Mouse (Mus musculus): ENCODE results near the gene Chil1. TPM values are rescaled to one million over a fixed set of nuclear protein-coding genes. Genes with fewer than 3 reads are reported as not detected.

The Chil1 gene
- polyA plus RNA-seq, 1 experiment = 32.9 TPM

DNA sequence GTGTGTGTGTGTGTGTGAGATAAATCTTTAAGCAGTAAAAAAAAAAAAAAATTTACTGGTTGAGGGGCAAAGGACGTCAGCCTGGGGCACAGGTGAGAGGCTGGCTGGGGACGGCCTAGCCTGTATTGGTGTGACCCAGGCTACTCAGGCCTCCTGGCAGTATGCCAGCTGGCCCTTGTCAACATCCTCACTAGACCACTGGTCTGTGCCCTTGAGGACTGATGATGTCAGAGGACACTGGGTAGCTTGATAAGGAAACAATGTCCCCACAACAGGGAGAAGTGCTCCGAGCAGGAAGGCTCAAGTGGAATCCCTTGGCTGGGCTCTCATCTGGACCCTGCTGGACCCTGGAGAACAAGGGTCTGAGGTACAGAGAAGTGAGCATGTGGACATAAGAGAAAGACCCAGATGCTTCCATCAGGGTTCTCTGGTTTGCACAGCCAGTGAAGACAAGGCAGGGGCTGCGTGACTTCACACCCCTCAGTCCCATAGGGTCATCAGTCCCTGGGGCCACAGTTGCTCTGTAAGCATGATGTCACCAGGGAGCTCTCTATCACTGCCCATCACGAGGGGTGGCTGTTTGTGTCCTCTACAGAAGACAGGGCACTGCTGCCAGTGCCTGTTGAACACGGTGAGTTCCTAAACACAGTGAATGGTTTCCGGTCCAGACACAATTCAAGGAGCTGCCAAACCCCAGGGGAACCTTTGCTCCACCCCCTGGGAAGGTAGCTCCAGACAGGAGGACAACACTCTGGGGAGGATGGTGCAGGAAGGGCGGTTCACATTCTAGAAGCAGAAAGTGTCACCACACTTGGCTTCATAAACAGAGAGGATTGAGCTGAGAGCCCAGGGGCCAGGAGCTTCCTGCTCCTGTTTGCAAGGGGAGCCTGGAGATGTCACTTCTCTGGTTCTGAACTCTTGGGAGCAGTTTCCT, 40.4 kb downstream of the Chil1 start:
- no peaks in the 10 kb centered on the region for H3K36me3 ChIP-seq (ENCODE audit: control insufficient read depth, insufficient read depth)
- H3ac ChIP-seq (ENCODE audit: control insufficient read depth, insufficient read length) = no peak overlapping the region
- H3K27me3 ChIP-seq (ENCODE audit: control insufficient read depth, insufficient read depth, insufficient read length) = peaks cover 18% of the 10 kb centered on the region
- H3K4me2 ChIP-seq (ENCODE audit: low read depth) = no peak overlapping the region
- H3K79me2 ChIP-seq (ENCODE audit: control insufficient read depth, insufficient read depth) = no peaks in the 10 kb centered on the region
- no peak for TF ChIP-seq POLR2A (IDR thresholded peaks at IDR 0.05; ENCODE audit: insufficient read length, low read depth)
- TF ChIP-seq TCF3 (IDR thresholded peaks at IDR 0.05; ENCODE audit: insufficient read length, low read depth) = no peak
- TF ChIP-seq POLR2AphosphoS2 (IDR thresholded peaks at IDR 0.05; ENCODE audit: insufficient read length, low read depth) = no peak
- TF ChIP-seq TCF12 (IDR thresholded peaks at IDR 0.05; ENCODE audit: insufficient read depth, poor library complexity, severe bottlenecking) = no peak
- H3K4me3 ChIP-seq = no peak overlapping the region

- Histone ChIP-seq H3K79me2 (ENCODE audit: control insufficient read depth, insufficient read depth) (no peaks in the 10 kb centered on the region), H3K27me3 (ENCODE audit: control insufficient read depth, insufficient read depth, insufficient read length) (peaks cover 18% of the 10 kb centered on the region), H3K4me2 (ENCODE audit: low read depth) (no peak overlapping the region), H3ac (ENCODE audit: control insufficient read depth, insufficient read length) (no peak overlapping the region), H3K36me3 (ENCODE audit: control insufficient read depth, insufficient read depth) (no peaks in the 10 kb centered on the region), H3K4me3 (no peak overlapping the region)
- TF ChIP-seq E2F4 (IDR thresholded peaks at IDR 0.05; ENCODE audit: insufficient read depth) (no peak), TCF3 (IDR thresholded peaks at IDR 0.05; ENCODE audit: insufficient read length, low read depth) (no peak), SRF (IDR thresholded peaks at IDR 0.05; ENCODE audit: control insufficient read depth, insufficient read length, low read depth) (no peak), POLR2AphosphoS2 (IDR thresholded peaks at IDR 0.05; ENCODE audit: insufficient read length, low read depth) (no peak), REST (IDR thresholded peaks at IDR 0.05; ENCODE audit: insufficient read depth, insufficient read length) (no peak), TCF12 (IDR thresholded peaks at IDR 0.05; ENCODE audit: insufficient read depth, poor library complexity, severe bottlenecking) (no peak), MAX (IDR thresholded peaks at IDR 0.05; ENCODE audit: low read depth) (no peak), USF1 (IDR thresholded peaks at IDR 0.05; ENCODE audit: low read depth) (no peak), MYOD1 (IDR thresholded peaks at IDR 0.05; ENCODE audit: control insufficient read depth in 1 of 3, insufficient read length in 2 of 3, low read depth in 2 of 3) (no peak), POLR2A (IDR thresholded peaks at IDR 0.05; ENCODE audit: insufficient read length, low read depth) (no peak), CEBPB (IDR thresholded peaks at IDR 0.05; ENCODE audit: insufficient read depth, poor library complexity, severe bottlenecking) (no peak), MYOG (IDR thresholded peaks at IDR 0.05; ENCODE audit: control insufficient read depth in 1 of 3, insufficient read depth in 1 of 3, insufficient read length in 2 of 3, low read depth in 2 of 3) (no peak)
Measured at GRCm38 (mm10) chr1:134224649-134225227, 42.8 kb downstream of the Chil1 start.

DNA sequence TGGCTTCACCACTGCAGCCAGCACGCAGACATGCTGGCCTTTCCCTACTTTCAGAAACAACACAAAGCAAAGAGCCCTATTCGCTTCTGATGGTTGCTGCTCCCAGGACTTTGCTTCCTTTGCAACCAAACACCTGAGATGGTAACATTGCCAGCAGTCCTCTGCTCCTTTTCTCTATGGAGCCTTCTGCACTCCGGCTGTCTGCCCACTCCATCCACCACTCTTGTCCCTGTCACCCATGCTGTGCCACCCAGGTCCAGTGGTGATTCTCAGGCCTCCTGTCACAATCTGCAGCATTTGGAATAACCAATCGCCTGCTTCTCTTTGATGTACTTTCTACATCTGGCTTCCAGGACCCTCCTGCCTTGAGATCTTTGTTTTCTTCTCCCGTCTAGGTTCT, 43.4 kb downstream of the Chil1 start:
- TF ChIP-seq MYOG (IDR thresholded peaks at IDR 0.05; ENCODE audit: control insufficient read depth in 1 of 3, insufficient read depth in 1 of 3, insufficient read length in 2 of 3, low read depth in 2 of 3) (no peak), TCF3 (IDR thresholded peaks at IDR 0.05; ENCODE audit: insufficient read length, low read depth) (no peak), USF1 (IDR thresholded peaks at IDR 0.05; ENCODE audit: low read depth) (no peak), POLR2A (IDR thresholded peaks at IDR 0.05; ENCODE audit: insufficient read length, low read depth) (no peak), POLR2AphosphoS2 (IDR thresholded peaks at IDR 0.05; ENCODE audit: insufficient read length, low read depth) (no peak), MYOD1 (IDR thresholded peaks at IDR 0.05; ENCODE audit: control insufficient read depth in 1 of 3, insufficient read length in 2 of 3, low read depth in 2 of 3) (no peak), MAX (IDR thresholded peaks at IDR 0.05; ENCODE audit: low read depth) (no peak), TCF12 (IDR thresholded peaks at IDR 0.05; ENCODE audit: insufficient read depth, poor library complexity, severe bottlenecking) (no peak), CEBPB (IDR thresholded peaks at IDR 0.05; ENCODE audit: insufficient read depth, poor library complexity, severe bottlenecking) (no peak), E2F4 (IDR thresholded peaks at IDR 0.05; ENCODE audit: insufficient read depth) (no peak), REST (IDR thresholded peaks at IDR 0.05; ENCODE audit: insufficient read depth, insufficient read length) (no peak), SRF (IDR thresholded peaks at IDR 0.05; ENCODE audit: control insufficient read depth, insufficient read length, low read depth) (no peak)
- H3K27me3 ChIP-seq (ENCODE audit: control insufficient read depth, insufficient read depth, insufficient read length) = peaks cover 18% of the 10 kb centered on the region
- H3K4me2 ChIP-seq (ENCODE audit: low read depth) = no peak overlapping the region
- no peaks in the 10 kb centered on the region for H3K79me2 ChIP-seq (ENCODE audit: control insufficient read depth, insufficient read depth)
- H3K4me3 ChIP-seq = no peak overlapping the region
- H3K36me3 ChIP-seq (ENCODE audit: control insufficient read depth, insufficient read depth) = no peaks in the 10 kb centered on the region
- H3ac ChIP-seq (ENCODE audit: control insufficient read depth, insufficient read length) = no peak overlapping the region

GRCm38 (mm10) chr1:134226739-134227138, 44.8 kb downstream of the Chil1 start:
- H3K36me3 ChIP-seq (ENCODE audit: control insufficient read depth, insufficient read depth) = no peaks in the 10 kb centered on the region
- H3K4me3 ChIP-seq = no peak overlapping the region
- no peak overlapping the region for H3K4me2 ChIP-seq (ENCODE audit: low read depth)
- TF ChIP-seq SRF (IDR thresholded peaks at IDR 0.05; ENCODE audit: control insufficient read depth, insufficient read length, low read depth) (no peak), E2F4 (IDR thresholded peaks at IDR 0.05; ENCODE audit: insufficient read depth) (no peak), USF1 (IDR thresholded peaks at IDR 0.05; ENCODE audit: low read depth) (no peak), TCF3 (IDR thresholded peaks at IDR 0.05; ENCODE audit: insufficient read length, low read depth) (no peak), MAX (IDR thresholded peaks at IDR 0.05; ENCODE audit: low read depth) (no peak), MYOG (IDR thresholded peaks at IDR 0.05; ENCODE audit: control insufficient read depth in 1 of 3, insufficient read depth in 1 of 3, insufficient read length in 2 of 3, low read depth in 2 of 3) (no peak), REST (IDR thresholded peaks at IDR 0.05; ENCODE audit: insufficient read depth, insufficient read length) (no peak), MYOD1 (IDR thresholded peaks at IDR 0.05; ENCODE audit: control insufficient read depth in 1 of 3, insufficient read length in 2 of 3, low read depth in 2 of 3) (no peak)
- H3K79me2 ChIP-seq (ENCODE audit: control insufficient read depth, insufficient read depth) = no peaks in the 10 kb centered on the region
- peaks cover 28% of the 10 kb centered on the region for H3K27me3 ChIP-seq (ENCODE audit: control insufficient read depth, insufficient read depth, insufficient read length)
- no peak overlapping the region for H3ac ChIP-seq (ENCODE audit: control insufficient read depth, insufficient read length)

Measured in myocyte (in vitro differentiated cells).